Mouse (Mus musculus): ENCODE results near the gene Depdc1a.
"Not testable (repeated sequence)": the region's sequence is repeated elsewhere in the genome, so short reads cannot be mapped to it uniquely, and the experiment has no call there.

The Depdc1a gene

DNA sequence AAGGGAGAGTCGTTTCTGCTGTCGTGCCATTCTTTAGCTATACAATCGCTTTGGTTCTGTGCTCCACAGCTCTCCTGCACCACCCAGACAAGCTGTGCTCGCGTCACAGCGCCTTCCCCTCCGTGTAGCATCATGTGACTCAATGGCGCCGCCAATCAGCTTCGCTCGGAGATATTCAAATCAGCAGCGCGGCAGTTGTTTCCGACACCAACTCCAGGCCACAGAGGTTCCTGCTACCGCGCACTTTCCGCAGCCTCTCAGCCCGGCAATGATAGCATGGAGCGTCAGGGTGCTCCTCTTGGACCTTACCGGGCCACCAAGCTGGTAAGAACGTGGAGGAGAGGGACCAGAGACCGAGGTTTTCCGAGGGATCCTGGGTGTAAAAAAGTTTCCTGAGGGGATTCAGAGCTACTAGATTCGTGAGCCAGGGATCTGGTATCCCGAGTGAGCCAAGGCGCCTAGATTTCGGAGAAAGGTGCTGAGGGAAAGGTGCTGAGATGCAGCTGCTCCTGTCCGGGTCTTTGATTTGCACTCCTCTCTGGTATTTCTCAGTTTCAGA is at the start of gene Depdc1a:
Gene Depdc1a (plus strand): TSS at position 191 of the 559 bp plus-strand sequence.
- peak; percentile 76 for DNase-seq

DNA sequence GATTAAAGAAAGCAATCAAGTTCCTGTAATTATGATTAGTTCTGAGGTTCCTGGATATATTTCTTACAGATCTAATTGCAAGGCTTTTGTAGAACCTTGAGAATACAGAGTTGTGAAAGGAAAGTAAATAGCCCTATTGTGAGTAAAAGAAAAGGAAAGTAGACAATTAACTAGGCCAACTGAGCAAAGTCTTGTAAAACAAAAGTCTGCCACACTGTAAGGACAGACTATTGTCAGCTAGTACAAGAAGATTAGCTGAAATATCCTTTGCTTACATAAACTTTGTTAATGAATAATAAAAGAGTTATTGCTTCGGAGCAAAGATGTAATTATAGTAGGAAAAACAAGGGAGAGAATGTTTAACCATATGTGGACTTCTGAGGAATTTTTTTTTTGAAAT is 25.2 kb upstream of the Depdc1a start:
- DNase-seq = no peak

- DNase-seq = no peak
These were observed 19.8 kb upstream of the Depdc1a start for GRCm38 (mm10) chr3:159475465-159475864.

DNA sequence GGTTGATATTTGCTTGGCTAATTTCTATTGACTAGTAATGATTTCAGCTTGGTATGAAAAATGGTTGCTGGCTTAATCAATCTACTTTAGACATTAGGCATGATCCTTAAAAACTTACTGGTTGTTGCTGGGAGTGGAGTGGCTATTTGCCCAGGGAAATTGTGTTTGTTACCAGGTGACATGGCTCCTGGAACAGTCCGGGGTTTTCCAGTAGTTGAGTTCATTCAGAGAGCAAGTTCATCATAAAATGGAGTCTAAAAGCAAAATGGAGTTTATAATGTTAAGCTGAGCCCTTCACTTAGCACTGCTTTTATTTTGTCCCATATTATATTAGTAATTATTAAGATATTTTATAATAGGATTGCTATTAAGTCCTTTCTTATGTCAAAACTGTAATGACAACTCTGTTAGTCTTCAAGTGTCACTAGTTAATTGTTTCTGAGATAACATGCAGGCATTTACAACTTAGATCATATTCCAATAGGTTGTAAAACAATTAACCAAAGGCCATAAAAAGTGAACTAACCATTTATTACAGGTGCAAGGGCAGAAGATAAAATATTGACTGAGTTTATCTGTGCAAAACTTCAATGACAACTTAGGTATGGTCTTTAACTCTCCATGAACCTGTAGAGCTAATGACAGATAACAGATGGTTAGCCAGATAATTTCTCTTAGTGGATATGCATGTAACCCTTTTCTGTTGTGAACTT is 17.8 kb upstream of the Depdc1a start:
- DNase-seq = no peak

GRCm38 (mm10) chr3:159494709-159495108 is 524 bp upstream of the Depdc1a start:
- DNase-seq = not testable (repeated sequence)

DNA sequence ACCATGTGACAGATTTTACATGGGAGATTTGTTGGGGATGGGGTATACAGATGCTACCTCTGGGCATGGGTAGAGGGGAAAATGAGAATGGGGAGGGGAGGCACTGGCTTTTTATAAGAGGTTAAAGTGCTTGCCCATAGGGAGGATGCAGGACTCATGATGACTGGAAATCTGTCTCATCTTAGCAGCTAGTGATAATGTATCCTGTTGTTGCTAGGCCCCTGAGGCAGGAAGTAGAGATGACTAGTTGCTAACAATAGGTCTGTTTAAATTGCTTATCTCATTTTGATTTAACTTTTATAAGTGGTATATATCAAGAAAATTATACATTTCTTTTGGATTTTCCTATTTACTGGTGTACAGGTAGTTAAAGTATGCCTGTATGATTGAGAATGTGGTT is 13.7 kb downstream of the Depdc1a start:
- no peak for DNase-seq

GRCm38 (mm10) chr3:159528563-159528962 is 33.3 kb downstream of the Depdc1a start:
- no peak for DNase-seq

DNA sequence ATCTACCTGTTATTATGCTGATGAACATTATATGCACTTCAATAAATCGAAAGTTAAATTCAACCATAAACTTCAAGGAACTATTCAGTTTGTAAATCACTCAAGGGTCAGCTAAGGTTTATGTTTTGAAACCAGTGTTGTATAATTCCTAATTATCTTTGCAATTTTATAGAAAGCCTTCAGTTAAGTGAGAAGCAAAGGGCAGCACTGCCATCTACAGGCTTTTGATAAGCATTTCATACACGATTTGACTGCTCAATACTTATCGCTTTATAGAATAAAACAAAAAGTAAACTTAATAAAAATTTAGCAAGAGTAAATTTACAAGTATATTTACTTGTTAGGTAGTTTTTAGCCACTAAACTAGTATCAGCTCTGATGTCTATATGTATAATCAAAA is 53.1 kb downstream of the Depdc1a start:
- DNase-seq = no peak

- no peak for DNase-seq
These were observed 55.0 kb downstream of the Depdc1a start for GRCm38 (mm10) chr3:159550224-159550623.
